Mouse (Mus musculus): Measurements from ENCODE around the gene Gria2. TPM values are rescaled to one million over a fixed set of nuclear protein-coding genes. Genes with fewer than 3 reads are reported as not detected.

The Gria2 gene
- total and polyA plus RNA-seq, 3 experiments, result not detected

- no peaks in the 10 kb centered on the region for H3K27me3 ChIP-seq (ENCODE audit: control insufficient read depth in 1 of 2, insufficient read depth in 2 of 2, low read length in 2 of 2)
- no peak overlapping the region for H3K9ac ChIP-seq (ENCODE audit: control insufficient read depth, low read depth, low read length, poor library complexity, severe bottlenecking)
- no peaks in the 10 kb centered on the region for H3K4me1 ChIP-seq (ENCODE audit: control insufficient read depth in 1 of 2, insufficient read depth in 2 of 2, low read length in 2 of 2)
- TF ChIP-seq NRF1 (IDR thresholded peaks at IDR 0.05; ENCODE audit: insufficient read depth, low read depth, low read length, poor library complexity, severe bottlenecking) (no peak), ZKSCAN1 (IDR thresholded peaks at IDR 0.05; ENCODE audit: low read depth, low read length) (no peak), SIN3A (IDR thresholded peaks at IDR 0.05; ENCODE audit: low read length) (no peak), RCOR1 (IDR thresholded peaks at IDR 0.05; ENCODE audit: low read depth, low read length) (no peak), MAZ (IDR thresholded peaks at IDR 0.05; ENCODE audit: low read depth, low read length) (no peak), MEF2A (IDR thresholded peaks at IDR 0.05; ENCODE audit: extremely low read depth, insufficient replicate concordance, low read depth, low read length, poor library complexity, severe bottlenecking) (no peak), POLR2AphosphoS5 (IDR thresholded peaks at IDR 0.05; ENCODE audit: borderline replicate concordance, low read depth, low read length) (no peak), SMC3 (IDR thresholded peaks at IDR 0.05; ENCODE audit: low read depth, low read length) (no peak), ZNF384 (IDR thresholded peaks at IDR 0.05; ENCODE audit: low read depth, low read length) (no peak), BHLHE40 (IDR thresholded peaks at IDR 0.05; ENCODE audit: borderline replicate concordance, low read depth, low read length) (no peak), POLR2AphosphoS2 (IDR thresholded peaks at IDR 0.05; ENCODE audit: low read length) (no peak), POLR2A (IDR thresholded peaks at IDR 0.05; ENCODE audit: control insufficient read depth in 1 of 2, insufficient read depth in 1 of 2, low read depth in 1 of 2, low read length in 2 of 2, poor library complexity in 1 of 2) (no peak), MAX (IDR thresholded peaks at IDR 0.05; ENCODE audit: low read length) (no peak), EP300 (IDR thresholded peaks at IDR 0.05; ENCODE audit: low read depth in 1 of 2, low read length in 2 of 2) (no peak), CHD2 (IDR thresholded peaks at IDR 0.05; ENCODE audit: low read length) (no peak), MAFK (IDR thresholded peaks at IDR 0.05; ENCODE audit: borderline replicate concordance, low read depth, low read length) (no peak), MYC (IDR thresholded peaks at IDR 0.05; ENCODE audit: low read depth, low read length) (no peak), TCF12 (IDR thresholded peaks at IDR 0.05; ENCODE audit: low read depth, low read length) (no peak), TBP (IDR thresholded peaks at IDR 0.05; ENCODE audit: low read depth, low read length) (no peak)
- DNase-seq (ENCODE audit: low read depth, low spot score), result no peak
- H3K4me3 ChIP-seq (ENCODE audit: control insufficient read depth in 1 of 2, insufficient read depth in 1 of 2, low read depth in 2 of 2, low read length in 2 of 2), result no peak overlapping the region
- H3K79me2 ChIP-seq (ENCODE audit: control insufficient read depth, insufficient read depth, low read length, poor library complexity), result no peaks in the 10 kb centered on the region
- H3K36me3 ChIP-seq (ENCODE audit: control insufficient read depth in 1 of 2, insufficient read depth in 2 of 2, low read length in 2 of 2), result no peaks in the 10 kb centered on the region
- H3K9me3 ChIP-seq (replicated peaks; ENCODE audit: insufficient read depth, low read length), result no peaks in the 10 kb centered on the region
- no peak overlapping the region for H3K27ac ChIP-seq (ENCODE audit: control insufficient read depth, low read depth, low read length)
Observed at GRCm38 (mm10) chr3:80803811-80804210, 1.2 kb upstream of the Gria2 start.

- no peaks in the 10 kb centered on the region for H3K4me1 ChIP-seq (ENCODE audit: control insufficient read depth in 1 of 2, insufficient read depth in 2 of 2, low read length in 2 of 2)
- no peaks in the 10 kb centered on the region for H3K9me3 ChIP-seq (replicated peaks; ENCODE audit: insufficient read depth, low read length)
- no peak for DNase-seq (ENCODE audit: low read depth, low spot score)
Observed at GRCm38 (mm10) chr3:80803211-80803610, 576 bp upstream of the Gria2 start.

More at GRCm38 (mm10) chr3:80803211-80803610, 576 bp upstream of the Gria2 start:
- TF ChIP-seq USF1 (IDR thresholded peaks at IDR 0.05; ENCODE audit: low read depth, low read length) (no peak), ELF1 (IDR thresholded peaks at IDR 0.05; ENCODE audit: low read depth, low read length) (no peak), USF2 (IDR thresholded peaks at IDR 0.05; ENCODE audit: borderline replicate concordance in 1 of 2, insufficient read depth in 1 of 2, low read depth in 1 of 2, low read length in 2 of 2) (no peak), ZMIZ1 (IDR thresholded peaks at IDR 0.05; ENCODE audit: low read depth, low read length) (no peak), MYB (IDR thresholded peaks at IDR 0.05; ENCODE audit: low read depth, low read length) (no peak), NRF1 (IDR thresholded peaks at IDR 0.05; ENCODE audit: insufficient read depth, low read depth, low read length, poor library complexity, severe bottlenecking) (no peak), CHD1 (IDR thresholded peaks at IDR 0.05; ENCODE audit: low read depth, low read length) (no peak), TCF12 (IDR thresholded peaks at IDR 0.05; ENCODE audit: low read depth, low read length) (no peak), BHLHE40 (IDR thresholded peaks at IDR 0.05; ENCODE audit: borderline replicate concordance, low read depth, low read length) (no peak), E2F4 (IDR thresholded peaks at IDR 0.05; ENCODE audit: borderline replicate concordance, low read depth, low read length) (no peak)
- Histone ChIP-seq H3K27me3 (ENCODE audit: control insufficient read depth in 1 of 2, insufficient read depth in 2 of 2, low read length in 2 of 2) (no peaks in the 10 kb centered on the region), H3K4me3 (ENCODE audit: control insufficient read depth in 1 of 2, insufficient read depth in 1 of 2, low read depth in 2 of 2, low read length in 2 of 2) (no peak overlapping the region), H3K9ac (ENCODE audit: control insufficient read depth, low read depth, low read length, poor library complexity, severe bottlenecking) (no peak overlapping the region), H3K27ac (ENCODE audit: control insufficient read depth, low read depth, low read length) (no peak overlapping the region), H3K79me2 (ENCODE audit: control insufficient read depth, insufficient read depth, low read length, poor library complexity) (no peaks in the 10 kb centered on the region), H3K36me3 (ENCODE audit: control insufficient read depth in 1 of 2, insufficient read depth in 2 of 2, low read length in 2 of 2) (no peaks in the 10 kb centered on the region)

All from MEL (cell line).